ENCODE assay signal across 8 mouse cellular contexts in genomic region chr2:32534061-32534732, GRCm38 (mm10). TPM values are rescaled to one million over a fixed set of nuclear protein-coding genes. Genes with fewer than 3 reads are reported as not detected.
DNase-seq lines count a peak whose midpoint lies in the region; ATAC-seq and TF ChIP-seq lines count a peak whose summit lies in the region.

No protein-coding gene starts in this region.

- H3K27ac ChIP-seq in heart, embryonic 13.5 days (replicated peaks): peak overlapping the region; percentile 95
- peak overlapping the region; percentile 98 for H3K27ac ChIP-seq in kidney, postnatal 0 days
- H3K27ac ChIP-seq in stomach, embryonic 16.5 days (ENCODE audit: low read length): peak overlapping the region; percentile 97

- H3K4me1 ChIP-seq in E14TG2a.4 (replicated peaks; ENCODE audit: low read depth, low read length): peaks cover 51% of the 10 kb centered on the region
- H3K4me1 ChIP-seq in heart, embryonic 13.5 days: peaks cover 46% of the 10 kb centered on the region
- peaks cover 18% of the 10 kb centered on the region for H3K4me1 ChIP-seq in kidney, postnatal 0 days (replicated peaks; ENCODE audit: insufficient read depth, low read length)
- peaks cover 37% of the 10 kb centered on the region for H3K4me1 ChIP-seq in stomach, embryonic 16.5 days (ENCODE audit: control insufficient read depth, insufficient read depth, low read length)

- no peak for ATAC-seq in heart, embryonic 13.5 days (ENCODE audit: extremely low read depth, insufficient number of reproducible peaks, low FRiP score, low TSS enrichment)
- ATAC-seq in kidney, postnatal 0 days (replicated peaks; ENCODE audit: low FRiP score, low read depth): no peak
- no peak; the same call in 1 of the 2 replicates for ATAC-seq in stomach, embryonic 16.5 days (ENCODE audit: insufficient read depth, low FRiP score)

- H3K9me3 ChIP-seq in E14TG2a.4 (ENCODE audit: low read length): no peaks in the 10 kb centered on the region
- H3K9me3 ChIP-seq in heart, embryonic 13.5 days: no peaks in the 10 kb centered on the region
- no peaks in the 10 kb centered on the region for H3K9me3 ChIP-seq in kidney, postnatal 0 days (replicated peaks; ENCODE audit: low read length)
- no peaks in the 10 kb centered on the region for H3K9me3 ChIP-seq in stomach, embryonic 16.5 days (replicated peaks; ENCODE audit: control insufficient read depth, low read length)

- TF ChIP-seq CTCF in E14TG2a.4 (conservative IDR thresholded peaks at IDR 0.05; ENCODE audit: low read length): no peak
- TF ChIP-seq CTCF in kidney, postnatal 0 days (IDR thresholded peaks at IDR 0.05; ENCODE audit: low read depth): no peak

- 10% methylated on average over 13 of the region's 13 CpGs for WGBS in heart, embryonic 13.5 days
- WGBS in kidney, postnatal 0 days: 9% methylated on average over 13 of the region's 13 CpGs
- 9% methylated on average over 13 of the region's 13 CpGs for WGBS in stomach, embryonic 16.5 days

- peak overlapping the region; percentile 88 for H3K4me2 ChIP-seq in heart, embryonic 13.5 days
- H3K4me2 ChIP-seq in kidney, postnatal 0 days (ENCODE audit: low read length): peak overlapping the region; percentile 86
- peak overlapping the region; percentile 89 for H3K4me2 ChIP-seq in stomach, embryonic 16.5 days (ENCODE audit: low read depth, low read length)

- peak; percentile 62 for DNase-seq in 3T3-L1 (ENCODE audit: low read depth, low spot score)
- DNase-seq in embryo, embryonic 9.5 days (ENCODE audit: extremely low spot score): peak; percentile 71
- peak; percentile 87 for DNase-seq in kidney, postnatal 0 days (ENCODE audit: low spot score)
- DNase-seq in lung, postnatal 36 days: peak; percentile 79
- DNase-seq in cerebellum, postnatal 36 days: no peak

- H3K36me3 ChIP-seq in E14TG2a.4 (ENCODE audit: insufficient read depth, low read length): no peaks in the 10 kb centered on the region
- no peaks in the 10 kb centered on the region for H3K36me3 ChIP-seq in heart, embryonic 13.5 days
- H3K36me3 ChIP-seq in kidney, postnatal 0 days (ENCODE audit: insufficient read depth, low read length): no peaks in the 10 kb centered on the region
- no peaks in the 10 kb centered on the region for H3K36me3 ChIP-seq in stomach, embryonic 16.5 days (ENCODE audit: control insufficient read depth, insufficient read depth, low read length)

- H3K27me3 ChIP-seq in E14TG2a.4 (ENCODE audit: insufficient read depth, low read length): peaks cover 4% of the 10 kb centered on the region; the same call in 1 of the 2 replicates
- H3K27me3 ChIP-seq in heart, embryonic 13.5 days (replicated peaks): no peaks in the 10 kb centered on the region
- H3K27me3 ChIP-seq in kidney, postnatal 0 days (ENCODE audit: insufficient read depth, low read length): no peaks in the 10 kb centered on the region
- no peaks in the 10 kb centered on the region for H3K27me3 ChIP-seq in stomach, embryonic 16.5 days (ENCODE audit: control insufficient read depth, insufficient read depth, low read length)

- H3K4me3 ChIP-seq in E14TG2a.4 (replicated peaks; ENCODE audit: low read length): peak overlapping the region; percentile 92
- H3K4me3 ChIP-seq in heart, embryonic 13.5 days: peak overlapping the region; percentile 95
- H3K4me3 ChIP-seq in kidney, postnatal 0 days (replicated peaks; ENCODE audit: low read depth, low read length): peak overlapping the region; percentile 33
- H3K4me3 ChIP-seq in stomach, embryonic 16.5 days (replicated peaks; ENCODE audit: low read length): peak overlapping the region; percentile 75

- H3K9ac ChIP-seq in heart, embryonic 13.5 days: peak overlapping the region; percentile 86
- H3K9ac ChIP-seq in kidney, postnatal 0 days (ENCODE audit: low read depth, low read length): peak overlapping the region; percentile 44
- H3K9ac ChIP-seq in stomach, embryonic 16.5 days (ENCODE audit: low read length): peak overlapping the region; percentile 78

RNA-seq across cellular contexts. Expression of gene Fam102a, which starts 0.9 kb away (rescaled TPM):
- polyA plus RNA-seq in heart, embryonic 13.5 days (2015; fragmentation: Nextera tagmentation; extraction: Ambion mirVana): 5.4 and 5.7 TPM in 2 replicates
- polyA plus RNA-seq in kidney, postnatal 0 days (2015; fragmentation: Nextera tagmentation; extraction: Ambion mirVana): 13.9 and 16.9 TPM in 2 replicates
- 11.4 and 12.8 TPM in 2 replicates for polyA plus RNA-seq in stomach, embryonic 16.5 days (2015; fragmentation: Nextera tagmentation; extraction: Ambion mirVana)

RNA-seq across cellular contexts. Expression of gene Dpm2, which starts 36.5 kb away (rescaled TPM):
- 72.9 and 81.4 TPM in 2 replicates for polyA plus RNA-seq in heart, embryonic 13.5 days (2015; fragmentation: Nextera tagmentation; extraction: Ambion mirVana)
- polyA plus RNA-seq in kidney, postnatal 0 days (2015; fragmentation: Nextera tagmentation; extraction: Ambion mirVana): 105 and 110 TPM in 2 replicates
- 104 and 106 TPM in 2 replicates for polyA plus RNA-seq in stomach, embryonic 16.5 days (2015; fragmentation: Nextera tagmentation; extraction: Ambion mirVana)

RNA-seq across cellular contexts. Expression of gene Pip5kl1, which starts 40.4 kb away (rescaled TPM):
- 0.36 TPM in 1 of 2 replicates, not detected in the other for polyA plus RNA-seq in heart, embryonic 13.5 days (2015; fragmentation: Nextera tagmentation; extraction: Ambion mirVana)
- 0.42 and 0.61 TPM in 2 replicates for polyA plus RNA-seq in kidney, postnatal 0 days (2015; fragmentation: Nextera tagmentation; extraction: Ambion mirVana)
- 0.56 and 0.67 TPM in 2 replicates for polyA plus RNA-seq in stomach, embryonic 16.5 days (2015; fragmentation: Nextera tagmentation; extraction: Ambion mirVana)

RNA-seq across cellular contexts. Expression of gene 9430097D07Rik, which starts 41.3 kb away (rescaled TPM):
- polyA plus RNA-seq in heart, embryonic 13.5 days (2015; fragmentation: Nextera tagmentation; extraction: Ambion mirVana): 0.21 TPM in 1 of 2 replicates, not detected in the other
- polyA plus RNA-seq in kidney, postnatal 0 days (2015; fragmentation: Nextera tagmentation; extraction: Ambion mirVana): 0.08 TPM in 1 of 2 replicates, not detected in the other
- 0.10 and 0.15 TPM in 2 replicates for polyA plus RNA-seq in stomach, embryonic 16.5 days (2015; fragmentation: Nextera tagmentation; extraction: Ambion mirVana)

RNA-seq across cellular contexts. Expression of gene St6galnac4, which starts 52.7 kb away (rescaled TPM):
- 37.6 and 38.7 TPM in 2 replicates for polyA plus RNA-seq in heart, embryonic 13.5 days (2015; fragmentation: Nextera tagmentation; extraction: Ambion mirVana)
- 15.8 and 18.1 TPM in 2 replicates for polyA plus RNA-seq in kidney, postnatal 0 days (2015; fragmentation: Nextera tagmentation; extraction: Ambion mirVana)
- polyA plus RNA-seq in stomach, embryonic 16.5 days (2015; fragmentation: Nextera tagmentation; extraction: Ambion mirVana): 19.8 and 22.9 TPM in 2 replicates

Comparison
In these comparisons a context has a peak if more than half of its experiments do, and no peak if none do; other contexts are left out.
1. DNase-seq: peak in 3T3-L1 (single experiment), embryo, embryonic 9.5 days (single experiment), kidney, postnatal 0 days (single experiment) and lung, postnatal 36 days (single experiment); none in cerebellum, postnatal 36 days (0 of 2).
2. H3K4me3 ChIP-seq: peak in every context shown above with its lines; median percentile 95 in heart, embryonic 13.5 days; 92 in E14TG2a.4; 75 in stomach, embryonic 16.5 days; 33 in kidney, postnatal 0 days.
3. Peak in every context shown above with its lines, with median percentiles within 50 percentile points of each other: H3K27ac ChIP-seq, H3K4me2 ChIP-seq and H3K9ac ChIP-seq.